Mouse (Mus musculus) stomach, postnatal 0 days (tissue): ENCODE results near the gene Vmn1r149. TPM values are rescaled to one million over a fixed set of nuclear protein-coding genes. Genes with fewer than 3 reads are reported as not detected.
"Not testable (repeated sequence)": the region's sequence is repeated elsewhere in the genome, so short reads cannot be mapped to it uniquely, and the experiment has no call there.

Source experiments
- ATAC-seq: fragments of 200-750 bp; cut with Nextera tagmentation; 2 replicates; pipeline ENCODE4 v1.8.0; 2017; ENCODE audit not compliant: low FRiP score, low TSS enrichment
- DNase-seq: peaks from one replicate; pipeline ENCODE4 v3.0.0-alpha.2; 2016; ENCODE audit warnings: low spot score
- H3K27ac ChIP-seq: fragments of 300-500 bp; sonication (generic); replicated peaks from 2 replicates; pipeline ENCODE4 v1.5.1; 2014; ENCODE audit warnings: mild to moderate bottlenecking, control low read depth
- H3K27me3 ChIP-seq: fragments of 300-500 bp; sonication (generic); 2 replicates; pipeline ENCODE4 v1.6.1; 2014; ENCODE audit warnings: low read length; ENCODE audit not compliant: control insufficient read depth, insufficient read depth
- H3K36me3 ChIP-seq: fragments of 300-500 bp; sonication (generic); 2 replicates; pipeline ENCODE4 v1.6.1; 2014; ENCODE audit warnings: low read length, mixed read lengths; ENCODE audit not compliant: control insufficient read depth, insufficient read depth
- H3K4me1 ChIP-seq: fragments of 300-500 bp; sonication (generic); replicated peaks from 2 replicates; pipeline ENCODE4 v1.6.1; 2014; ENCODE audit warnings: antibody characterized with exemption; ENCODE audit not compliant: control insufficient read depth, insufficient read depth
- H3K4me2 ChIP-seq: fragments of 300-500 bp; sonication (generic); replicated peaks from 2 replicates; pipeline ENCODE4 v1.6.1; 2014; ENCODE audit warnings: low read depth, mild to moderate bottlenecking, control low read depth, moderate library complexity
- H3K4me3 ChIP-seq: fragments of 300-500 bp; sonication (generic); 2 replicates; pipeline ENCODE4 v1.5.1; 2014; ENCODE audit warnings: low read depth, low read length, control low read depth
- H3K9ac ChIP-seq: fragments of 300-500 bp; sonication (generic); 2 replicates; pipeline ENCODE4 v1.6.1; 2014; ENCODE audit warnings: mild to moderate bottlenecking, low read length, control low read depth, mixed read lengths
- H3K9me3 ChIP-seq: fragments of 300-500 bp; sonication (generic); 2 replicates; pipeline ENCODE4 v1.6.1; 2016; ENCODE audit warnings: low read length; ENCODE audit not compliant: control insufficient read depth
- WGBS: fragments of 180-500 bp; shearing (Covaris S2); extraction: QIAGEN DNeasy Blood & Tissue Kit; methylation state at CpG from one replicate; pipeline ENCODE4 v1.1.7; 2014; 5-methylcytosine and 5-hydroxymethylcytosine counted together
- polyA plus RNA-seq: library from polyadenylated mRNA; unstranded; fragments of >200 nt; fragmentation: Nextera tagmentation; extraction: Ambion mirVana; gene quantifications from 2 replicates; pipeline ENCODE4 v1.2.1, GENCODE M21; 2015

Vmn1r149 gene
- not detected in 2 replicates for polyA plus RNA-seq

- no CpG with 5 or more reads among the region's 2 CpGs for WGBS
- H3K4me2 ChIP-seq, H3K27me3 ChIP-seq, DNase-seq, H3K9me3 ChIP-seq, ATAC-seq, H3K4me3 ChIP-seq, H3K27ac ChIP-seq, H3K9ac ChIP-seq, H3K36me3 ChIP-seq, H3K4me1 ChIP-seq: not testable (repeated sequence)
Observed at GRCm38 (mm10) chr7:22438129-22438528, at the start of gene Vmn1r149. Gene Vmn1r149, minus strand, starts transcription at chr7:22438229.

- not testable (repeated sequence) for ATAC-seq, H3K9me3 ChIP-seq, H3K36me3 ChIP-seq, H3K4me2 ChIP-seq, DNase-seq, H3K4me1 ChIP-seq, H3K9ac ChIP-seq, H3K27ac ChIP-seq, H3K4me3 ChIP-seq, H3K27me3 ChIP-seq
- WGBS = no CpG with 5 or more reads among the region's 5 CpGs
Observed at GRCm38 (mm10) chr7:22463975-22464374, 25.9 kb upstream of the Vmn1r149 start, which contains the start of gene Gm10665. Gene Gm10665, minus strand, starts transcription at chr7:22464075.

GRCm38 (mm10) chr7:22413283-22413682, 24.7 kb downstream of the Vmn1r149 start, which contains the start of gene Vmn1r148:
Gene Vmn1r148, plus strand, starts transcription at chr7:22413583.
- not testable (repeated sequence) for DNase-seq, H3K36me3 ChIP-seq, H3K4me1 ChIP-seq, H3K9me3 ChIP-seq, H3K27ac ChIP-seq, H3K9ac ChIP-seq, H3K4me2 ChIP-seq, H3K4me3 ChIP-seq, H3K27me3 ChIP-seq, ATAC-seq
- WGBS = no CpG with 5 or more reads among the region's 3 CpGs

Other genes with a start within 250 kb of the Vmn1r149 start
- gene Vmn1r143, start 248.9 kb downstream of the Vmn1r149 start, polyA plus RNA-seq = not detected in 2 replicates
- gene Gm8653, start 237.0 kb downstream of the Vmn1r149 start, polyA plus RNA-seq = not detected in 2 replicates
- gene Gm8453, start 208.7 kb downstream of the Vmn1r149 start, polyA plus RNA-seq = not detected in 2 replicates
- gene Gm4187, start 108.5 kb downstream of the Vmn1r149 start, polyA plus RNA-seq = not detected in 2 replicates
- gene Gm8660, start 67.2 kb downstream of the Vmn1r149 start, polyA plus RNA-seq = not detected in 2 replicates
- gene Vmn1r148, start 24.6 kb downstream of the Vmn1r149 start, polyA plus RNA-seq = not detected in 2 replicates
- not detected in 2 replicates for gene Gm10665, start 25.8 kb upstream of the Vmn1r149 start, polyA plus RNA-seq
- gene Vmn1r151, start 61.4 kb upstream of the Vmn1r149 start, polyA plus RNA-seq = not detected in 2 replicates
- gene Vmn1r152, start 84.7 kb upstream of the Vmn1r149 start, polyA plus RNA-seq = not detected in 2 replicates
- gene Gm8677, start 96.7 kb upstream of the Vmn1r149 start, polyA plus RNA-seq = not detected in 2 replicates
- gene Gm4201, start 127.1 kb upstream of the Vmn1r149 start, polyA plus RNA-seq = not detected in 2 replicates
- not detected in 2 replicates for gene Gm4565, start 149.9 kb upstream of the Vmn1r149 start, polyA plus RNA-seq
- not detected in 2 replicates for gene Vmn1r155, start 219.8 kb upstream of the Vmn1r149 start, polyA plus RNA-seq